Mouse (Mus musculus) testis, adult 2 months (tissue): ENCODE measurements around the gene Foxn3.

Experiments
- CTCF ChIP-seq: fragments of 200-500 bp; IDR thresholded peaks from 2 replicates; pipeline ENCODE4 v1.5.1; 2012; ENCODE audit warnings: low read depth, mild to moderate bottlenecking, inconsistent platforms, low read length, moderate library complexity; ENCODE audit not compliant: control insufficient read depth, insufficient read depth, insufficient replicate concordance
- POLR2A ChIP-seq: fragments of 200-500 bp; IDR thresholded peaks from 2 replicates; pipeline ENCODE4 v1.6.1; 2012; ENCODE audit warnings: low read depth, mild to moderate bottlenecking, inconsistent platforms, low read length, moderate library complexity; ENCODE audit not compliant: control insufficient read depth

- TF ChIP-seq CTCF: no peak
- TF ChIP-seq POLR2A: no peak
Observed at GRCm38 (mm10) chr12:99408651-99409050, 154.7 kb downstream of the Foxn3 start.
